Mouse (Mus musculus): ENCODE results near the gene Fbxo41. TPM values are rescaled to one million over a fixed set of nuclear protein-coding genes. Genes with fewer than 3 reads are reported as not detected.

Fbxo41 gene
- polyA plus RNA-seq (2015; fragmentation: Nextera tagmentation; extraction: Ambion mirVana): 0.04 TPM in 1 of 2 replicates, not detected in the other

- DNase-seq (ENCODE audit: low spot score): no peak
These were observed at the start of gene Fbxo41 for GRCm38 (mm10) chr6:85502911-85503250. Gene Fbxo41, minus strand, starts transcription at chr6:85502994.

- no peak for DNase-seq (ENCODE audit: low spot score)
These were observed 44.8 kb upstream of the Fbxo41 start for GRCm38 (mm10) chr6:85547642-85548041.

DNA sequence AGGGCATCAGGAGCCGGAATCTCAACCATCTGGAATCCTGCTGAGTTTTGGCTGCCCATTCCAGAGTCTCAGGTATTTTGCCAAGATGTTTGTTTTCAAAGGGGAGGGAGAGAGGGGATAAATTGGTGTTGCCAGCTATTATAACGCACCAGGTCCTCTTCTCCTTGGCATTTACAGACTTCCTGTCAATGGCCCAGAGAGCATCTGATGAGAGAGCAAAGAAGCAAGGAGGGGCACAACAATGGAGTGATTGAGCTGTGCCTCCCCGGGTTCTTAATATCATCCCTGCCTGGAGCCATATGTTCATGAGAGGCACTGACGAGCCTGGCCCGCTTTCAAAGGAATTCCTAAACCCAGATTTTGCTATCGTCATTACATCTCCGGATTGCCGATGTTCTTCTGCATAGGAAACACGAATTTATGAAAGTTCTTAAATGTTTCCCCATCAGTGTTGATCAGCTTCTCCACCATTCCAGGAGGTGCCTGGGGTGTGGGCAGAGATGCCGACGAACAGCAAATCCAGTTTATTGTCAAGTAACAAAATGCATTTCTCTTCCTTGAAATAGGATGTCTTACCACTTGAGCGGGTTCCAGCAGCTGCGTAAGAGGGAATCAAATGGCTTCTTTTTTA is 41.6 kb upstream of the Fbxo41 start:
- DNase-seq (ENCODE audit: low spot score): no peak

DNA sequence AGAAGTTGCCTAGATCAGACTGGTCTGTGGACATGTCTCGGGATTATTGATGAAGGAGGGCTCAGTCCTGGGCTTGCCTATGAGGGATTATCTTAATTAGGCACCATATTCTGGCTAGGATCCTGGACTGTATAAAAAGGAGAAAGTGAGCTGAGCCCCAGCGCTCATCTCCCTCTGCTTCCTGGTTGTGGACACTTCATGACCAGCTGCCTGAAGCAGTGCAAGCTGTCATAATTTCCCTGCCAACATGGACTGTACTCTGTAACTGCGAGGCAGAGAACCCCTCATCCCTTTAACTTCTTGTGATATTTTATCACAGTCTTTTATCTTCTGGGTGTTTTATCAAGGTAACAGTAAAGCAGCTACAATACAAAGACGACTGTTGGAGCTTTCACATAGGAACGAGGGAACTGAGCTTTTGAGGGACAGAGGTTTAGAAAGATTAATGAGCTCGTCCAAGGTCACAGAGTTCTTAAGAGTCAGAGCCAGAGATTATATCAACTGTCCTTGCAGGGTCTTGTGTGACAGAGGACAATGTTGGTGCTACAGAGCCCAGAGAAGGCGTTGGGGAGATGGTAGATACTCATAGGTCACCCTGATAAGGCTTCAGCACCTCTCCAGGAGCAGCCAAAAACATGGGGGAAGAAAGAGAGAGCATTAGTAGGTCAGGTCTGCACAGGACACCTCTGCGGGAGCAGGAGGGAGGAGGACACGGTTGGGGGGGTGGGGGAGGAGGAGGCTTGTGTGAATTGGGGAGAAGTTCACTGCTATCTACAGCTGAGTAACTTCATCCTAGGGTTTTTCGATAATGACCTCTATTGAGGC is 40.8 kb upstream of the Fbxo41 start:
- no peak for DNase-seq (ENCODE audit: low spot score)

- no peak for DNase-seq (ENCODE audit: low spot score)
These were observed 20.0 kb upstream of the Fbxo41 start for GRCm38 (mm10) chr6:85522825-85523224.

GRCm38 (mm10) chr6:85522026-85522425 is 19.2 kb upstream of the Fbxo41 start:
- no peak for DNase-seq (ENCODE audit: low spot score)

DNA sequence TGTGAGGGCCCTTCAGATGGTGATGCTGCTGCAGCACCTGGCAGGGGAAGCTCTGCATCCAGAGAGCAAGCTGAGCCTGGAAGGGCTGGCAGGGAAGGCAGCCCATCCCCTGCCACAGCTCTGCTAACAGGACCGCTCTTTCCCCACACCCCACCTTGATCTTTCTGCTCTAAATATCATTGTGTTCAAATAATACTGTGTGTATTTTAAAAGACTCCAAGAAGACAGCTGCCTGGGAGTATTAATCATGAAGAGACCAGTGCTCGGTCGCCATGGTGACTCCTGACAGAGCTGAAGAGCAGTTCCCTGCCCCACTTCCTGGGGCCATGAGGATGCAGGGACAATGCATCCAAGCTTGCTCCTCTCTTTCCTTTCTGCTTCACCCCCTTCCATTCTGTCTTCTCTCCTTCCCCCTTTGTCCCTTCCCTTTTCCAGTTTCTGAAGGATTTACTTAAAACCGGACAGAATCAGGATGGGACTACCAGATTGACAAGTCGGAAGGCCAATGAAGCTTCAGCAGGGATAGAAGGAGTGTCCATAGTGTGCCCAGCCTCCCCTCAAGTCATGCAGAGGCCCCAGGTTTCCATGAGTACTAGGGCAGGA is 15.4 kb upstream of the Fbxo41 start:
- DNase-seq (ENCODE audit: low spot score): no peak

- DNase-seq (ENCODE audit: low spot score): no peak
These were observed 13.1 kb upstream of the Fbxo41 start for GRCm38 (mm10) chr6:85515941-85516340.

DNA sequence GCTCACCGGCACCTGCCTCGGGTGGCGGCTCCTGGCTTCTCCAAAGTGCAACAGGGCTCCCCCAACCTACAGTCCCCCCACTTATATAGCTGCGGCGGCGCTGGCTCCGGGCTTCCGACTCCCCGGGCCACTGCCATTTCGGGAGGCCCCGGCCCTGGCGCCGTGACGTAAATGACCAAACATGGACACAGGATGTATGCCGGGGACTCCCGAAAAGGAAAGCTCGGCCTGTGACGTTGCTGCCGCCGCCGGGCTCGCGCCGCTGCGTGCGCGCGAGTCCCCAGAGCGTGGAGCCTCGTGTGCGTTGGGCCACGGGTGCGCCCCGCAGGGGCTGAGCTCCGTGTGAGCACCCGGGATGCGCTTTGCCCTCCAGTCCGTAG is 10.7 kb upstream of the Fbxo41 start, which contains the start of gene Egr4:
Gene Egr4, minus strand, starts transcription at position 59 of the 380 bp plus-strand sequence.
- DNase-seq (ENCODE audit: low spot score): peak; percentile 40

DNA sequence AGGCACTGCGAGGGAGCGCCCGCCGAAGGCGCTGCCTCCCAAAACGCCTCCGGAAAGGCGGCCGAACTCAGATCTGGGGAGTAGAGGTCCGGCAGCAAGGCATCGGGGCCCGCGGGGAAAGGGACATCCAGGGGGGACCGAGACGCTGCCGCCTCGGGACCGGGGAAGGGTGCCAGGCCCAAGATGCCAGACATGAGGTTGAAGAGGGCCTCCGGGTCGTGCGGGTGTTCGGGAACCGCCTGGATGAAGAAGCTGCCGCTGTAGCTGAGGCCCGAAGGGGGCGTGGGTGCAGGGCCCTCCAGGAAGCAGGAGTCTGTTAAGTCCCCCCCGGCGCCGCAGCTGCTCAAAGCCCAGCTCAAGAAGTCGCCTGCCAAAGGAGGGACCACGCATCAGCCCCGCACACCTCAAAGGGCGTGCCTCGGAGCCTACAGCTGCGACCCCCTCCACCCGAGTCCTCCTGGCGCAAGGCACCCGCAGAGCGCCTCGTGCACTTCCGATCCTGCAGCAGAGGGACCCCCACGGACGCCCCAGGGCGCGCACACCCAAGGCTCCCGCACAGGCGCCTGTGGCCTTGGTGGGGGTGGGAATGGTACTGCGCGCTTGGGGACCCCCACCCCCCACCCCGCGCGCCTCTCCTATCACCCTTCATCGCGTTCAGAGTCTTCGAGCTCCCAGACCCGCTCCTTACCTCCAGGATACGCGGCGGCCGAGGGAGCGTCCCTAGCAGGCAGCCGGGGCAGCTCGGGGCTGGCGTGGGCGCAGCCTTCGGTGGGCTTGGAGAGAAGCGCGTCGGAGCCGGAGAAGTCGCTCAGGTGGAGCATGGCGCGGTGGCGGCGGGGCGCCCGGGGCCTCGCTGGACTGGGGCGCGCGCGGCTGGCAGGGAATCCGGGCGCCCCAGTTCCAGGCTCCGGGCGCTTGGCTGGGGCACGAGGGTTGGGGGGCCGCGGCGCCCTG is 10.1 kb upstream of the Fbxo41 start:
- no peak for DNase-seq (ENCODE audit: low spot score)

- no peak for DNase-seq (ENCODE audit: low spot score)
These were observed 9.3 kb upstream of the Fbxo41 start for GRCm38 (mm10) chr6:85512056-85512440.

- no peak for DNase-seq (ENCODE audit: low spot score)
These were observed 8.7 kb upstream of the Fbxo41 start for GRCm38 (mm10) chr6:85511286-85512055.

- DNase-seq (ENCODE audit: low spot score): no peak
These were observed 7.7 kb upstream of the Fbxo41 start for GRCm38 (mm10) chr6:85510476-85510875.

DNA sequence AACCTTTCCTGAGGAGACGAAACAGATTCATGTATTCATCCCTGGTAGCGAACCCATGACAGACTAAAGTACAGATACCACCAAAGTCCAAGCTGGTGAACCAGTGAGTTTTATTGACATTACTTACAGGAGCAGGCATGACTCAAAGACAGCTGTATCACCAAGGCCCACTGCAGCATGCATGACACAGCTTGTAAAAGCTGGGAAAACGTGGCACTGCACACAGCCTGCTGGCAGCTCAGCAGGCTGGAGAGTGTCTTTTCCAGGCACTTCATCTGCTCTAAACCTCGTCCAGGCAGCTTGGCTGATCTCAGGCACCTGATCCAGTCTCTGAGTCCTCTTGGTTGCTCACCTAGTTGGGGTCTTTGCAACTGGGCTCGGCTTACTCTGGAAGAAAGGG is 5.8 kb upstream of the Fbxo41 start:
- DNase-seq (ENCODE audit: low spot score): no peak

DNA sequence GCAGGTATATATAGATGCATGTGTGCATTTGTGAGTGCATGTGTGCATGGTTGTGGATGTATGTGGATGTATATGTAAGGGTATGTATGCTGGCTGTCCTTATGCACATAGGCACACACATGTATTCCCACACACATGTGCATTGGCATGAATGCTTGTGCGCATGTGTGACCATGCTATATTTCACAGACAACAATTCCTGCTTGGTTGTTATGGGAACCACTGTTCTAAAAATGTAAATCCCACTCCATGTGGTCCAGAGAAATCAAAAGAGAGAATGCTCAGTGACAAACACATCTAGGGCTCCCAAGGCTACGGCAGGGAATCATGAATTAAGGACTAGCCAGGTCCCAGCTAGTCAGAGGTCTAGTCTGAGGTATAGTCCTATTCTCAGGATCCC is 2.1 kb upstream of the Fbxo41 start:
- no peak for DNase-seq (ENCODE audit: low spot score)

GRCm38 (mm10) chr6:85502103-85502910 is 487 bp downstream of the Fbxo41 start:
- no peak for DNase-seq (ENCODE audit: low spot score)

DNA sequence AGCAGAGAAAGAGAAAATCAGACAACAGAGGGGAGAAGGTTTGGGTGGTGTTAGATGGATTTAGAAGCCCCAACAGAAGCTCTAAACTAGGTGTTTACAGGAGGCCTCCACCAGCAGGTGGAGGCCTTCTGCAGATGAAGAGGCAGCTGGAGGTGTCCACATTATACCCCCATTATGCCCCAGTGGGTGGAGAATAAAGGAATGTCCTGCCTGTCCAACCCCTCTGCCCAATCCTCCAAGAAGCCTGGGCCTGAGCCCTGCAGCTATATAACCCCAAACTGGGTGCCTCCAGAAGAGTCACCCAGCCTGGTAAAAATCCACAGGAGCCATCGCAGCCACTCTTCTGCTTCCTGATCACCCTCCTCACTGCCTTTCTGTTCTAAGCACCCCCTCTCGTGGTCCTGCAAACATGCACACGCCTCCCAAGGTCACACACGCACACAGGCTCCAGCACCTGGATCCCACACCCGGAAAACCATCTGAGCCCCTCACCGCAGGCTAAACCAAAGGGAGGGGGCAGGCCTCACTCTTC is 1.2 kb downstream of the Fbxo41 start:
- no peak for DNase-seq (ENCODE audit: low spot score)

GRCm38 (mm10) chr6:85500416-85500815 is 2.4 kb downstream of the Fbxo41 start:
- no peak for DNase-seq (ENCODE audit: low spot score)

GRCm38 (mm10) chr6:85498147-85498546 is 4.6 kb downstream of the Fbxo41 start:
- no peak for DNase-seq (ENCODE audit: low spot score)
